Mouse (Mus musculus) layer of hippocampus, adult 9-10 months (tissue): Measurements from ENCODE around the gene Sec24d.
A peak's percentile ranks its signal among the peaks of the same experiment; 100 is the strongest.

Source experiments
- DNase-seq: peaks from one replicate; pipeline ENCODE4 v3.0.0; 2022; ENCODE audit warnings: low spot score

Sec24d gene

GRCm38 (mm10) chr3:123298283-123298682 lies 31.0 kb downstream of the Sec24d start:
- DNase-seq: peak; percentile 81

- no peak for DNase-seq
Measured at GRCm38 (mm10) chr3:123301521-123301920, 34.3 kb downstream of the Sec24d start.

GRCm38 (mm10) chr3:123305611-123306010 lies 38.4 kb downstream of the Sec24d start:
- DNase-seq: no peak

- DNase-seq: no peak
Measured at GRCm38 (mm10) chr3:123307446-123307845, 40.2 kb downstream of the Sec24d start.

GRCm38 (mm10) chr3:123309141-123309540 lies 41.9 kb downstream of the Sec24d start:
- no peak for DNase-seq

GRCm38 (mm10) chr3:123312477-123313062 lies 45.3 kb downstream of the Sec24d start:
- no peak for DNase-seq

GRCm38 (mm10) chr3:123313477-123313876 lies 46.2 kb downstream of the Sec24d start:
- no peak for DNase-seq

- DNase-seq: no peak
Measured at GRCm38 (mm10) chr3:123313920-123314614, 46.8 kb downstream of the Sec24d start.

- no peak for DNase-seq
Measured at GRCm38 (mm10) chr3:123316066-123316465, 48.8 kb downstream of the Sec24d start.

GRCm38 (mm10) chr3:123317081-123317480 lies 49.8 kb downstream of the Sec24d start:
- no peak for DNase-seq

GRCm38 (mm10) chr3:123320341-123320740 lies 53.1 kb downstream of the Sec24d start:
- DNase-seq: no peak

- DNase-seq: no peak
Measured at GRCm38 (mm10) chr3:123321612-123322011, 54.4 kb downstream of the Sec24d start.

GRCm38 (mm10) chr3:123322147-123322546 lies 54.9 kb downstream of the Sec24d start:
- DNase-seq: peak; percentile 61

GRCm38 (mm10) chr3:123324326-123324725 lies 57.1 kb downstream of the Sec24d start:
- no peak for DNase-seq

- no peak for DNase-seq
Measured at GRCm38 (mm10) chr3:123329251-123329650, 62.0 kb downstream of the Sec24d start.

GRCm38 (mm10) chr3:123330221-123330620 lies 63.0 kb downstream of the Sec24d start:
- DNase-seq: no peak

- DNase-seq: no peak
Measured at GRCm38 (mm10) chr3:123332330-123333054, 65.2 kb downstream of the Sec24d start.

- no peak for DNase-seq
Measured at GRCm38 (mm10) chr3:123333055-123333424, 65.8 kb downstream of the Sec24d start.

GRCm38 (mm10) chr3:123334947-123335346 lies 67.7 kb downstream of the Sec24d start:
- DNase-seq: no peak

- DNase-seq: no peak
Measured at GRCm38 (mm10) chr3:123335480-123335879, 68.2 kb downstream of the Sec24d start.

- no peak for DNase-seq
Measured at GRCm38 (mm10) chr3:123336455-123336854, 69.2 kb downstream of the Sec24d start.

- DNase-seq: no peak
Measured at GRCm38 (mm10) chr3:123336951-123337350, 69.7 kb downstream of the Sec24d start.

- DNase-seq: no peak
Measured at GRCm38 (mm10) chr3:123337853-123338252, 70.6 kb downstream of the Sec24d start.
